Mouse (Mus musculus) thymus, adult 2 months (tissue): ENCODE results near the gene Sh3d21.

ENCODE experiments used
- CTCF ChIP-seq: fragments of 200-500 bp; IDR thresholded peaks from 2 replicates; pipeline ENCODE4 v1.5.1; 2012; ENCODE audit warnings: mild to moderate bottlenecking, control low read depth, low read length, moderate library complexity, borderline replicate concordance; ENCODE audit not compliant: control insufficient read depth, poor library complexity, insufficient read depth; ENCODE audit errors: extremely low read depth
- POLR2A ChIP-seq: fragments of 200-500 bp; IDR thresholded peaks from 2 replicates; pipeline ENCODE4 v1.6.1; 2012; ENCODE audit warnings: mild to moderate bottlenecking, low read length, control low read depth, moderate library complexity; ENCODE audit not compliant: control insufficient read depth, poor library complexity, insufficient read depth; ENCODE audit errors: extremely low read depth

GRCm38 (mm10) chr4:126161456-126161855 is 1.8 kb downstream of the Sh3d21 start:
- no peak for TF ChIP-seq CTCF
- no peak for TF ChIP-seq POLR2A
